Mouse (Mus musculus): Measurements from ENCODE around the gene Prss29. TPM values are rescaled to one million over a fixed set of nuclear protein-coding genes. Genes with fewer than 3 reads are reported as not detected.

Prss29 gene
- total RNA-seq, 2 experiments from 2014 or later = not detected

DNA sequence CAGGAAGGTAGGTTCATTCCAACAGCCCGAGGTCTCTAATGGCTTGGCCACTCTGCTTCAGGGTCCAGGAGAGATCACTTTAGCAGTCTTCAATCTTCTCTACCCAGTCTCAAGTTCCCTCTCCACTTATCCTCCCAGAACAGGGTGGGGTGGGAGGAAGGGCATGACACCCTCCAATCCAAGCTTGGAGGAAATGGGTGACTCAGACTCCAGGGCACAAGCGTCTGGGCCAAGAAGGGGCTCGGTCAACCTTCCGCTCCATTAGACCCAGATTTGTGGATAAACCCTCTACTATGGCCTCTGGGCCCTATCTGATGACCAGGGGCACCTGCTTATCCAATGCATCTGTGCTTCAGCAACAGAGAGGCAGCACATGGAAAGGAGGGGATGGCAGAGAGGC, 27.0 kb downstream of the Prss29 start, which contains the start of gene Tpsab1:
Gene Tpsab1 (minus strand): TSS at position 101 of the 400 bp plus-strand sequence.
- no peak for DNase-seq

DNA sequence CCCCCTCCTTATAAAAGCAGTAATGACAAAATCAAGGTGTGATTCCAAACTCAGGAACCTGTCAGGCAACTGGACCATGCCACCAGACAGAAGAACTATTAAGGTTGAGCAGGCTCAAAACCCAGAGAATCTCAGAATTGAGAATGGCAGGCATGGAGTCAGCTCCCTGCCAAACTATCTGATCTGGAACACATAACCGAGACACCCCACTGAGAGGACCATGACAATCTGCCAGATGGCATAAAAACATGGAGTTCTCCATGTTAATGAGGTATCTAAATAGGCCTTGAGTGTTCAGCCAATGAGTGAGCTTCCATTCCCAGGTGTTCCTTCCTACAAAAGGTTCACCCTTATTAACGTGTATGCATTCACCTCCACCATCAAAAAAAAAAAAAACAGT, 42.8 kb downstream of the Prss29 start:
- DNase-seq = no peak

DNA sequence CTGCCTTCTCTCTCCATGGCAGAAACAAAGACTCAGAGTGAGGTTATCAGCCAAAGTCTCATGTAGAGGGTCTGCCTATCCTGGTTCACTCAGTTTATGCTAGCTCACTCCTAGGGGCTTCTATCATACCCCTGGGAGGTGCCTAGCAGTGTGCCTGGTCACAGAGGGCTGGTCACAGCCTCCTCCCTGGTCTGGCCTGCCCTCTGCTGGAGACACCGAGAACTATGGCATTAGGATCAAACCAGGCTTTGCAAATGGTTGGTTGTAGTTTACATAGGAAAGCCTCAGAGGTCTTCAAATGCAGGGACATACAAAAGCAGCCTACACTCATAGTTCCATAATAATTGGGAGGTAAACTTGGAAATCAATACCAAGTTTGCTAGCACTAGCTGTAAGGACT, 45.3 kb downstream of the Prss29 start:
- peak; percentile 49 for DNase-seq

DNA sequence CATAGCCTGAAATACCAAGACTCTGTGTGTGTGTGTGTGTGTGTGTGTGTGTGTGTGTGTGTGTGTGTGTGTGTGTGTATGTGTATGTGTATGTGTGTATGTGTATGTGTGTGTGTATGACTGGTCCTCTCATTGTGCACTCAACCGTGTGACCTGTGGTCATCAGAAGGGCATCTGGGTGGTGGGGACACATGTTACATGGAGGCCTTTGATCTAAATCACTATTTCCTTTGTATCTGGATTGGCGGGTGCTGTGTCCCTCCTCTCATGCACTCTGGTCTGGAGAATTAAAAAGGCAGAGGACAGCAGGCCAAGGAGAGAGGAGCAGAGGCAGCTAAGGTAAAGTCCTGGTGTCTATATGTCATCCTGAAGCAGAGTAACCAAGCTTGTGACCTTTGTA, 47.6 kb downstream of the Prss29 start, which contains the start of gene Tpsb2:
Gene Tpsb2 (plus strand): TSS at position 301 of the 400 bp plus-strand sequence.
- no peak for DNase-seq

DNA sequence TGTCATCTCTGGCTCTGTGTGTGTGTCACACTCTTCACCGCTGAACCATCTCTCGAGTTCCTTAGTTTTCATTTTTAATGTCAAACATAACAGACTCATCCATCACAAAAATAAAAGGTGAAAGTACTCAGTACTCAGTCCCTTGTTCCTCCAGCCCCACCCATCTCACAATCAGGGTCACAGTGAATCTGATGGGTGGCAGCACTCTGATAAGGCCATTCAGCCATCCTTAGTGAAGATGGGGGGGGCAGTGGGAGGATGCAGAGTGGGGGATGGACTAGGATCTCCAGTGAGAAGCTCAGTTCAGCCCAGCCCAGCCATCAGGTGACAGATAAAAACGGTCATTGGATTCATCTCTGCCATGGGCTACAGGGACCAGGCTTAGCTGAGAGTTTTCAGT, 50.5 kb downstream of the Prss29 start, which contains the start of gene Tpsg1:
Gene Tpsg1 (plus strand): TSS at position 301 of the 400 bp plus-strand sequence.
- no peak for DNase-seq

Other genes starting within 250 kb of the Prss29 start
- 10 to 100 TPM; 16.0 to 16.5 TPM for gene Tmem204, start 235.1 kb upstream of the Prss29 start, total RNA-seq (2021)
- gene Telo2, start 202.7 kb upstream of the Prss29 start, total RNA-seq (2021) = 10 to 100 TPM; 13.0 to 16.1 TPM
- gene Ptx4, start 197.9 kb upstream of the Prss29 start, total RNA-seq (2021) = 1 to 10 TPM; 7.3 to 8.7 TPM
- 10 to 100 TPM; 14.0 to 20.0 TPM for gene Clcn7, start 185.3 kb upstream of the Prss29 start, total RNA-seq (2021)
- under 1 TPM; 0.09 TPM for gene Ccdc154, start 156.2 kb upstream of the Prss29 start, total RNA-seq (2021)
- not detected for gene Gm38655, start 143.2 kb upstream of the Prss29 start, total RNA-seq (2021)
- gene BC003965, start 134.1 kb upstream of the Prss29 start, total RNA-seq (2021) = 10 to 100 TPM; 12.3 to 12.4 TPM
- gene Unkl, start 130.3 kb upstream of the Prss29 start, total RNA-seq (2021) = 1 to 10 TPM; 6.8 to 8.0 TPM
- gene Gnptg, start 78.5 kb upstream of the Prss29 start, total RNA-seq (2021) = 10 to 100 TPM; 13.1 to 13.5 TPM
- gene Tsr3, start 78.5 kb upstream of the Prss29 start, total RNA-seq (2021) = 10 to 100 TPM; 21.0 to 21.3 TPM
- gene Baiap3, start 62.3 kb upstream of the Prss29 start, total RNA-seq (2021) = under 1 TPM; 0.26 to 0.59 TPM
- gene Ube2i, start 44.0 kb upstream of the Prss29 start, total RNA-seq (2021) = 100 to 1,000 TPM; 113 to 136 TPM
- gene Prss34, start 20.3 kb upstream of the Prss29 start, total RNA-seq (2021) = 1 to 10 TPM; 5.0 to 5.2 TPM
- gene Prss28, start 10.0 kb upstream of the Prss29 start, total RNA-seq (2021) = not detected
- gene Tpsab1, start 26.9 kb downstream of the Prss29 start, total RNA-seq (2021) = 1 to 10 TPM; 7.2 to 8.4 TPM
- gene Tpsb2, start 47.7 kb downstream of the Prss29 start, total RNA-seq (2021) = 10 to 100 TPM; 21.3 to 26.2 TPM
- gene Tpsg1, start 50.6 kb downstream of the Prss29 start, total RNA-seq (2021) = not detected
- gene Cacna1h, start 115.1 kb downstream of the Prss29 start, total RNA-seq (2021) = 1 to 10 TPM; 3.2 to 7.0 TPM
- gene Tekt4, start 136.0 kb downstream of the Prss29 start, total RNA-seq (2021) = not detected
- gene Sstr5, start 178.6 kb downstream of the Prss29 start, total RNA-seq (2021) = not detected

Data from gastrocnemius, postnatal 10 days (tissue).